Mouse (Mus musculus): ENCODE data around the gene Rundc1. TPM values are rescaled to one million over a fixed set of nuclear protein-coding genes. Genes with fewer than 3 reads are reported as not detected.

Rundc1 gene
- total RNA-seq, 2 experiments from 2014 or later, result 0.42 to 1.8 TPM

GRCm38 (mm10) chr11:101484245-101484644 is 59.4 kb downstream of the Rundc1 start:
- no peak for ATAC-seq (replicated peaks; ENCODE audit: low FRiP score, poor library complexity, severe bottlenecking)

GRCm38 (mm10) chr11:101484814-101485213 is 59.9 kb downstream of the Rundc1 start:
- ATAC-seq (replicated peaks; ENCODE audit: low FRiP score, poor library complexity, severe bottlenecking), result no peak

Other genes starting within 250 kb of the Rundc1 start
- not detected in 2 replicates for gene Ccr10, start 249.6 kb upstream of the Rundc1 start, total RNA-seq (2015; ENCODE audit: low replicate concordance)
- gene Ccr10, start 249.6 kb upstream of the Rundc1 start, total RNA-seq (2017; ENCODE audit: low replicate concordance), result not detected in 2 replicates
- 32.3 and 58.4 TPM in 2 replicates for gene Ezh1, start 198.6 kb upstream of the Rundc1 start, total RNA-seq (2015; ENCODE audit: low replicate concordance)
- 43.8 and 53.9 TPM in 2 replicates for gene Ezh1, start 198.6 kb upstream of the Rundc1 start, total RNA-seq (2017; ENCODE audit: low replicate concordance)
- gene Ramp2, start 179.1 kb upstream of the Rundc1 start, total RNA-seq (2015; ENCODE audit: low replicate concordance), result not detected in 2 replicates
- gene Ramp2, start 179.1 kb upstream of the Rundc1 start, total RNA-seq (2017; ENCODE audit: low replicate concordance), result not detected in 2 replicates
- 133 and 142 TPM in 2 replicates for gene Vps25, start 171.4 kb upstream of the Rundc1 start, total RNA-seq (2015; ENCODE audit: low replicate concordance)
- 27.3 and 31.7 TPM in 2 replicates for gene Vps25, start 171.4 kb upstream of the Rundc1 start, total RNA-seq (2017; ENCODE audit: low replicate concordance)
- 0.72 and 5.9 TPM in 2 replicates for gene Wnk4, start 164.5 kb upstream of the Rundc1 start, total RNA-seq (2015; ENCODE audit: low replicate concordance)
- 2.8 and 3.1 TPM in 2 replicates for gene Wnk4, start 164.5 kb upstream of the Rundc1 start, total RNA-seq (2017; ENCODE audit: low replicate concordance)
- 5.8 and 10.1 TPM in 2 replicates for gene Cntd1, start 146.1 kb upstream of the Rundc1 start, total RNA-seq (2015; ENCODE audit: low replicate concordance)
- gene Cntd1, start 146.1 kb upstream of the Rundc1 start, total RNA-seq (2017; ENCODE audit: low replicate concordance), result 11.1 and 11.6 TPM in 2 replicates
- 19.8 and 33.1 TPM in 2 replicates for gene Coa3, start 146.0 kb upstream of the Rundc1 start, total RNA-seq (2015; ENCODE audit: low replicate concordance)
- 5.3 and 16.2 TPM in 2 replicates for gene Coa3, start 146.0 kb upstream of the Rundc1 start, total RNA-seq (2017; ENCODE audit: low replicate concordance)
- gene Becn1, start 122.8 kb upstream of the Rundc1 start, total RNA-seq (2015; ENCODE audit: low replicate concordance), result 71.4 and 72.5 TPM in 2 replicates
- gene Becn1, start 122.8 kb upstream of the Rundc1 start, total RNA-seq (2017; ENCODE audit: low replicate concordance), result 273 TPM in 2 replicates
- 425 and 456 TPM in 2 replicates for gene Psme3, start 108.9 kb upstream of the Rundc1 start, total RNA-seq (2015; ENCODE audit: low replicate concordance)
- 261 and 313 TPM in 2 replicates for gene Psme3, start 108.9 kb upstream of the Rundc1 start, total RNA-seq (2017; ENCODE audit: low replicate concordance)
- gene Aoc2, start 100.0 kb upstream of the Rundc1 start, total RNA-seq (2015; ENCODE audit: low replicate concordance), result 25.2 and 38.6 TPM in 2 replicates
- 12.8 and 18.9 TPM in 2 replicates for gene Aoc2, start 100.0 kb upstream of the Rundc1 start, total RNA-seq (2017; ENCODE audit: low replicate concordance)
- 2.5 TPM in 1 of 2 replicates, not detected in the other for gene Aoc3, start 94.5 kb upstream of the Rundc1 start, total RNA-seq (2015; ENCODE audit: low replicate concordance)
- gene Aoc3, start 94.5 kb upstream of the Rundc1 start, total RNA-seq (2017; ENCODE audit: low replicate concordance), result 0.51 TPM in 1 of 2 replicates, not detected in the other
- not detected in 2 replicates for gene G6pc, start 57.5 kb upstream of the Rundc1 start, total RNA-seq (2015; ENCODE audit: low replicate concordance)
- gene G6pc, start 57.5 kb upstream of the Rundc1 start, total RNA-seq (2017; ENCODE audit: low replicate concordance), result not detected in 2 replicates
- gene Aarsd1, start 7.5 kb upstream of the Rundc1 start, total RNA-seq (2015; ENCODE audit: low replicate concordance), result 2.1 and 20.9 TPM in 2 replicates
- gene Aarsd1, start 7.5 kb upstream of the Rundc1 start, total RNA-seq (2017; ENCODE audit: low replicate concordance), result 13.1 and 27.7 TPM in 2 replicates
- gene Gm27029, start 289 bp upstream of the Rundc1 start, total RNA-seq (2015; ENCODE audit: low replicate concordance), result 3.2 TPM in 1 of 2 replicates, not detected in the other
- not detected in 2 replicates for gene Gm27029, start 289 bp upstream of the Rundc1 start, total RNA-seq (2017; ENCODE audit: low replicate concordance)
- gene Ptges3l, start 248 bp downstream of the Rundc1 start, total RNA-seq (2015; ENCODE audit: low replicate concordance), result not detected in 2 replicates
- gene Ptges3l, start 248 bp downstream of the Rundc1 start, total RNA-seq (2017; ENCODE audit: low replicate concordance), result not detected in 2 replicates
- gene Rpl27, start 17.2 kb downstream of the Rundc1 start, total RNA-seq (2015; ENCODE audit: low replicate concordance), result 179 and 183 TPM in 2 replicates
- 266 and 615 TPM in 2 replicates for gene Rpl27, start 17.2 kb downstream of the Rundc1 start, total RNA-seq (2017; ENCODE audit: low replicate concordance)
- 39.8 and 73.2 TPM in 2 replicates for gene Ifi35, start 23.3 kb downstream of the Rundc1 start, total RNA-seq (2015; ENCODE audit: low replicate concordance)
- gene Ifi35, start 23.3 kb downstream of the Rundc1 start, total RNA-seq (2017; ENCODE audit: low replicate concordance), result 43.6 and 47.4 TPM in 2 replicates
- not detected in 2 replicates for gene Rnd2, start 39.9 kb downstream of the Rundc1 start, total RNA-seq (2015; ENCODE audit: low replicate concordance)
- gene Rnd2, start 39.9 kb downstream of the Rundc1 start, total RNA-seq (2017; ENCODE audit: low replicate concordance), result not detected in 2 replicates
- gene Vat1, start 41.1 kb downstream of the Rundc1 start, total RNA-seq (2015; ENCODE audit: low replicate concordance), result 9.0 and 13.4 TPM in 2 replicates
- 4.7 and 6.1 TPM in 2 replicates for gene Vat1, start 41.1 kb downstream of the Rundc1 start, total RNA-seq (2017; ENCODE audit: low replicate concordance)
- gene Brca1, start 126.9 kb downstream of the Rundc1 start, total RNA-seq (2015; ENCODE audit: low replicate concordance), result 85.1 and 137 TPM in 2 replicates
- 153 and 177 TPM in 2 replicates for gene Brca1, start 126.9 kb downstream of the Rundc1 start, total RNA-seq (2017; ENCODE audit: low replicate concordance)
- 108 and 112 TPM in 2 replicates for gene Nbr1, start 127.1 kb downstream of the Rundc1 start, total RNA-seq (2015; ENCODE audit: low replicate concordance)
- 82.8 and 107 TPM in 2 replicates for gene Nbr1, start 127.1 kb downstream of the Rundc1 start, total RNA-seq (2017; ENCODE audit: low replicate concordance)
- gene Tmem106a, start 157.2 kb downstream of the Rundc1 start, total RNA-seq (2015; ENCODE audit: low replicate concordance), result 13.7 and 22.2 TPM in 2 replicates
- gene Tmem106a, start 157.2 kb downstream of the Rundc1 start, total RNA-seq (2017; ENCODE audit: low replicate concordance), result 2.6 and 3.0 TPM in 2 replicates
- not detected in 2 replicates for gene Gm11634, start 174.2 kb downstream of the Rundc1 start, total RNA-seq (2015; ENCODE audit: low replicate concordance)
- not detected in 2 replicates for gene Gm11634, start 174.2 kb downstream of the Rundc1 start, total RNA-seq (2017; ENCODE audit: low replicate concordance)
- 81.1 and 91.4 TPM in 2 replicates for gene Rdm1, start 202.1 kb downstream of the Rundc1 start, total RNA-seq (2015; ENCODE audit: low replicate concordance)
- 34.5 and 43.0 TPM in 2 replicates for gene Rdm1, start 202.1 kb downstream of the Rundc1 start, total RNA-seq (2017; ENCODE audit: low replicate concordance)
- not detected in 2 replicates for gene Arl4d, start 240.5 kb downstream of the Rundc1 start, total RNA-seq (2015; ENCODE audit: low replicate concordance)
- 1.0 and 1.5 TPM in 2 replicates for gene Arl4d, start 240.5 kb downstream of the Rundc1 start, total RNA-seq (2017; ENCODE audit: low replicate concordance)

Measured in erythroid progenitor cell, adult 5-6 weeks (primary cell).